Mouse (Mus musculus) embryonic facial prominence, embryonic 14.5 days (tissue): ENCODE data around the gene Tatdn3. TPM values are rescaled to one million over a fixed set of nuclear protein-coding genes. Genes with fewer than 3 reads are reported as not detected.

Source experiments
- ATAC-seq: fragments of 200-750 bp; cut with Nextera tagmentation; 2 replicates; pipeline ENCODE4 v1.8.0; 2017; ENCODE audit warnings: low read depth, moderate number of reproducible peaks, moderate TSS enrichment
- DNase-seq: peaks from one replicate; pipeline ENCODE4 v3.0.0-alpha.2; 2015; ENCODE audit warnings: low spot score
- H3K27ac ChIP-seq: fragments of 300-500 bp; sonication (generic); replicated peaks from 2 replicates; pipeline ENCODE4 v1.5.1; 2014; ENCODE audit warnings: low read depth, mild to moderate bottlenecking, low read length, moderate library complexity
- H3K27me3 ChIP-seq: fragments of 300-500 bp; sonication (generic); replicated peaks from 2 replicates; pipeline ENCODE4 v1.6.1; 2014; ENCODE audit warnings: low read length; ENCODE audit not compliant: control insufficient read depth, insufficient read depth
- H3K36me3 ChIP-seq: fragments of 300-500 bp; sonication (generic); 2 replicates; pipeline ENCODE4 v1.6.1; 2014; ENCODE audit warnings: low read length, mixed read lengths; ENCODE audit not compliant: control insufficient read depth, insufficient read depth
- H3K4me1 ChIP-seq: fragments of 300-500 bp; sonication (generic); 2 replicates; pipeline ENCODE4 v1.6.1; 2014; ENCODE audit warnings: antibody characterized with exemption, low read length; ENCODE audit not compliant: control insufficient read depth, insufficient read depth
- H3K4me2 ChIP-seq: fragments of 300-500 bp; sonication (generic); 2 replicates; pipeline ENCODE4 v1.6.1; 2014; ENCODE audit warnings: low read depth, mild to moderate bottlenecking, low read length, moderate library complexity, mixed read lengths
- H3K4me3 ChIP-seq: fragments of 300-500 bp; sonication (generic); 2 replicates; pipeline ENCODE4 v1.5.1; 2014; ENCODE audit warnings: low read depth, mild to moderate bottlenecking, low read length
- H3K9ac ChIP-seq: fragments of 300-500 bp; sonication (generic); 2 replicates; pipeline ENCODE4 v1.6.1; 2014; ENCODE audit warnings: low read depth, mild to moderate bottlenecking, low read length, moderate library complexity, mixed read lengths
- H3K9me3 ChIP-seq: fragments of 300-500 bp; sonication (generic); 2 replicates; pipeline ENCODE4 v1.6.1; 2016; ENCODE audit warnings: low read length; ENCODE audit not compliant: control insufficient read depth
- WGBS: fragments of 180-500 bp; shearing (Covaris S2); extraction: QIAGEN DNeasy Blood & Tissue Kit; methylation state at CpG from one replicate; pipeline ENCODE4 v1.1.7; 2014; 5-methylcytosine and 5-hydroxymethylcytosine counted together
- polyA plus RNA-seq: library from polyadenylated mRNA; unstranded; fragments of >200 nt; fragmentation: Nextera tagmentation; extraction: Ambion mirVana; gene quantifications from 2 replicates; pipeline ENCODE4 v1.2.1, GENCODE M21; 2014

Gene Tatdn3
- polyA plus RNA-seq, 1 experiment from 2014 or later: 12.9 TPM

DNA sequence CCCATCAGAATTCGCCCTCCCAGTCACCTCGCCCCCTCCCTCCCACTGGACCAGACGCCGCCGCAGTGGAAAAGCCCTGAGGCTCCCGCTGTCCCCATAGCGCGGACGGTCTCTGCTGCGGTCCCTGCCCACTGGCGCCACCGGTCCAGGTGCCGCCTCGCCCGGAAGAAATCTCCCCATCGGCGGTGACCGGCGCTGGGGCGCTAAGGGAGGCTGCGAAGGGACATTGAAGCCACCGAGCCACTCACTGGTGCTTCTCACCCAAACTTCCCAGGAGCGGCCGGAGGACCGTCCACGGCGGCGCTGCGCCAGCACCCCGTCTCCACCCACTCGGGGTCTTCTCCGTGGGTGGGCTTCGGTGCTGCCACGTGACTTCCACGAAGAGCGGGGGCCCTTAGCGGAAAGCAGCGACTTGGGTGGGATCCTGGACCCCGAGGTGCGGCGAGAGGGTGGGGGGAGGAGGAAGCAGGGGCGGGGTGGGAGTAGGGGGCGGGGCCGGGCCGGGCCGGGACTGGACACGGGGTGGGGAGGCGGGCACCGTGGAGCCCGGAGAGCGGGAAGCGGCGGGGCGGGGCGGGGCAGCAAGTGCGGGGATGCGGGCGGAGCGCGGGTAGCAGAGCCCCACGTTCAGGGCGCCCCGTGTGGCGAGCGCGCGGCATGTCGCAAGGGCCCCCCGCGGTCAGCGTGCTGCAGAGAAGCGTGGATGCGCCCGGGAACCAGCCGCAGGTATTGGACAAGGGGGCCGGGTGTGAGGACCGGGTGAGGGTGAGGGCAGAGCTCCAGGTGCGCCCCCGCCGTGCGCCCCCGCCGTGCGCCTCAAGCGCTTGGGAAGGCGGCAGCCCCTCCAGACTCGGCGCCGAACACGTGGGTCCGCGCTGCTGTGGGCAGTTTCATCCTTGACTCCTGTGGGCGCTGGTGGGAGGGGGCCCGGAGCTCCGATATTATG, 35.3 kb upstream of the Tatdn3 start, which contains the start of gene Batf3:
TSS of gene Batf3 (plus strand) at position 46 of the 946 bp plus-strand sequence.
- Histone ChIP-seq H3K27ac (no peak within 1 kb of the TSS), H3K4me2 (peak within 1 kb of the TSS; percentile 97), H3K9ac (peak within 1 kb of the TSS; percentile 68), H3K27me3 (0 out of 2 replicates have a peak, but pooled peaks cover 10% of the 10 kb centered on the region), H3K9me3 (no peaks in the 10 kb centered on the region), H3K4me1 (peaks cover 14% of the 10 kb centered on the region; the same call in 1 of the 2 replicates), H3K4me3 (peak within 1 kb of the TSS; percentile 61), H3K36me3 (no peaks in the 10 kb centered on the region)
- peak; percentile 54 for DNase-seq
- ATAC-seq: peak; percentile 81
- WGBS: 0% methylated on average over 41 of the region's 95 CpGs

DNA sequence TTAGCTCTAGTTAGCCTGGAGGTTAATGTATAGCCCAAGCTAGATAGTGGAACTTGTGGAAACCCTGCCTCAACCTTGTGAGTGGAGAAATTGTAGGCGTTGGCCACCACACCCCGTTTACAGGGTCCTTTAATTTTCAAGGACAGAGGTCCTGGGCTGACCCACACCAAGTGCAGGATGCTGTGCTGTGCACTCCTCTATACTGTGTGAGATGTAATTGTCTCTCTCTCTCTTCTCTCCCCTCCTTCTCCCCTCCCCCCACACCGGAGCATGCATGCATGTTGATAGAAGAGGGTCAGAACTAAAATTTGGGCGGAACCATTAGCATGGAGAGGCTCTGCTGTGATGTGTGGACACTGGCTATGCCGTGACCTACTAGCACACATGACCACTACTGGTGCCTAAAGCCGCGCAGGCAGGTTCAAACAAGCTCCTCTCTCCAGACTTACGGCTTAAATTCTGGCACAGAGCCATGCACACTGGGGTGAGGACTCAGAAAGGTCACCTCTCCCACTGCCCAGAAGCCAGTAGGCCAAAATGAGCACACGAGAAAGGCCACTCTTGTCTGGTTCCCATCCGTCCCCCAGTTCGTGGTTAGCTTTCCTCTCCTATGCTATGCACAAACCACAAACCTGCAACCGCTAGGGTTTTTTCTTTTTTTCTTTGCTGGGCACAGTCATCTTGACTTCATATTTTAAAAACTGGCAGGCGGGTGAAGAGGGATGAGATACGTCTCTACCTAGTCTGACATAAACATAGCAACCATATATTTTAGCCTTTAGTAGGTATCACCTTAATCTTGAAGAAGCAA, 34.3 kb upstream of the Tatdn3 start:
- 40% methylated on average over 14 of the region's 14 CpGs for WGBS
- Histone ChIP-seq H3K9ac (no peak overlapping the region; the same call in 1 of the 2 replicates), H3K36me3 (no peaks in the 10 kb centered on the region), H3K4me3 (peak overlapping the region; percentile 61), H3K4me2 (peak overlapping the region; percentile 97), H3K4me1 (peaks cover 14% of the 10 kb centered on the region; the same call in 1 of the 2 replicates), H3K27ac (no peak overlapping the region), H3K9me3 (no peaks in the 10 kb centered on the region), H3K27me3 (0 out of 2 replicates have a peak, but pooled peaks cover 10% of the 10 kb centered on the region)
- DNase-seq (peak; percentile 17), ATAC-seq (0 out of 2 replicates have a peak, but pooled peaks have one; percentile 17)

- no peak overlapping the region for H3K4me2 ChIP-seq
- ATAC-seq: no peak
- 0 out of 2 replicates have a peak, but pooled peaks cover 10% of the 10 kb centered on the region for H3K27me3 ChIP-seq
- H3K9ac ChIP-seq: no peak overlapping the region
- H3K4me1 ChIP-seq: peaks cover 14% of the 10 kb centered on the region; the same call in 1 of the 2 replicates
- H3K9me3 ChIP-seq: no peaks in the 10 kb centered on the region
- H3K36me3 ChIP-seq: no peaks in the 10 kb centered on the region
- 74% methylated on average over 9 of the region's 9 CpGs for WGBS
- DNase-seq: no peak
- no peak overlapping the region for H3K27ac ChIP-seq
- H3K4me3 ChIP-seq: no peak overlapping the region
Observed at GRCm38 (mm10) chr1:191095019-191095418, 32.3 kb upstream of the Tatdn3 start.

- H3K9me3 ChIP-seq: no peaks in the 10 kb centered on the region
- ATAC-seq: no peak
- H3K36me3 ChIP-seq: no peaks in the 10 kb centered on the region
- H3K4me2 ChIP-seq: no peak overlapping the region
- H3K27ac ChIP-seq: no peak overlapping the region
- H3K9ac ChIP-seq: no peak overlapping the region
- no peak overlapping the region for H3K4me3 ChIP-seq
- H3K27me3 ChIP-seq: 0 out of 2 replicates have a peak, but pooled peaks cover under 1% of the 10 kb centered on the region
- WGBS: 68% methylated on average over 5 of the region's 5 CpGs
- DNase-seq: no peak
- H3K4me1 ChIP-seq: peaks cover 7% of the 10 kb centered on the region; the same call in 1 of the 2 replicates
Observed at GRCm38 (mm10) chr1:191093578-191093977, 30.8 kb upstream of the Tatdn3 start.

DNA sequence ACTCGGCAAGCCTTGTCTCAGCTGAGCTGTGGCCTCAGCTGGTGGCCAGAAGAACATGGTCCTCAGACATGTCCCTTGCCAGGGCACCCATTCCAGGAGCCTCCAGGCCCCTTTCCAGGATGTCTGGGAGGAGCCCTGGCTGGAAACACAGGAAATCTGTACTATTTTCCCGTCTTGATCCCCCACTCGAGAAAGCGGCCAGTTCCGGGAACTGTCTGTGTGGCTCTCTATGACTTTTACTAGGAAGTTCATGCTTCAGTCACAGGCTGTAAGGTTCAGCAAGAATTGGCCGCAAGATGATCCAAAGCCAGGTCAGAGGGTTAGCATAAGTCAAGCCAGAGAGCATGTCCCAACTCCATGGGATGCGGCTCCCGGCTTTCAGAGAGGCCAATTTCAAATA, 29.3 kb upstream of the Tatdn3 start:
- Histone ChIP-seq H3K4me2 (no peak overlapping the region), H3K4me1 (0 out of 2 replicates have a peak, but pooled peaks cover under 1% of the 10 kb centered on the region), H3K9me3 (no peaks in the 10 kb centered on the region), H3K27me3 (no peaks in the 10 kb centered on the region), H3K27ac (no peak overlapping the region), H3K9ac (no peak overlapping the region), H3K36me3 (no peaks in the 10 kb centered on the region), H3K4me3 (no peak overlapping the region)
- 75% methylated on average over 8 of the region's 8 CpGs for WGBS
- ATAC-seq: no peak
- no peak for DNase-seq

DNA sequence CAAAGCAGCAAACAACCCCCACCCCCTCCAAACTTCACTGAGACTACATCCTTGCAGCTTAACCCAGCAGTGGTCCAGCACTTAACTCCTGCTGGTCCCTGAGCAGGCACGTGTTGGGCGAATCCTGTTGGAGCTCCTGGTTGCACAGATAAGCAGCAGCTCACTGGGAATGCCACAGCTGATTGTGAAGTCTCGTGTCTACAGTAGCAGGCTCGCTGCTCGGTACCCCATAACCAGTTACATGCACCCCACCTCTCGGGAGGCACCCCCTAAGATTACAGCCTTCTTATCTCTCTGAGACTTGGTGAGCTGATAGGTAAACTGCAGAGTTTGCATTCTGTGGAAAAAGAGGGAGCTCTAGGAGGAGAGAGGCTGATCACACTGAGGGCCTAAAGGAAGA, 26.6 kb upstream of the Tatdn3 start:
- no peaks in the 10 kb centered on the region for H3K36me3 ChIP-seq
- no peaks in the 10 kb centered on the region for H3K27me3 ChIP-seq
- H3K27ac ChIP-seq: no peak overlapping the region
- 77% methylated on average over 6 of the region's 6 CpGs for WGBS
- H3K9ac ChIP-seq: no peak overlapping the region
- no peaks in the 10 kb centered on the region for H3K9me3 ChIP-seq
- H3K4me1 ChIP-seq: no peaks in the 10 kb centered on the region
- no peak for DNase-seq
- no peak for ATAC-seq
- no peak overlapping the region for H3K4me2 ChIP-seq
- no peak overlapping the region for H3K4me3 ChIP-seq

- Histone ChIP-seq H3K27me3 (no peaks in the 10 kb centered on the region), H3K4me1 (no peaks in the 10 kb centered on the region), H3K9me3 (no peaks in the 10 kb centered on the region), H3K4me2 (no peak overlapping the region), H3K27ac (no peak overlapping the region), H3K9ac (no peak overlapping the region), H3K36me3 (peaks cover 5% of the 10 kb centered on the region; the same call in 1 of the 2 replicates), H3K4me3 (no peak overlapping the region)
- DNase-seq (no peak), ATAC-seq (no peak)
- 81% methylated on average over 5 of the region's 5 CpGs for WGBS
Observed at GRCm38 (mm10) chr1:191087955-191088354, 25.2 kb upstream of the Tatdn3 start.

DNA sequence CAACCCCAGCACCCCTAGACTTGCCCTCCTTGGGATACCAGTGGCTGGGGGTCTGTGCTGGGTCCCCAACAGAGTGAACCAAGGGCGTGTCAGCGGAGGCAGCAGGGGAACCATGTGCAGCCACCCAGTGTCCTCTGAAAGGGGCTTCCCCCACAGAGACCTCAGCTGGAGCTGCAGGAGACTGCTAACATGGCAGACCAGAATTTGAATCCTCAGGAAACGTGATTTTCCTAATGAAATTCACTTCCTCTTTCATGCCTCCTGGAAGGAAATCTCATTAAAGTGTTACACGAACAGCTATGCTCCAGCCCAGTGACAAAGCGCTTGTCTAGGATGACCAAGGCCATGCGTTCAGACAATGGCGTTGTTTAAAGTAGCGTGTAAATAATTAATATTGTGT, 24.2 kb upstream of the Tatdn3 start:
- Histone ChIP-seq H3K9me3 (no peaks in the 10 kb centered on the region), H3K27ac (no peak overlapping the region), H3K9ac (no peak overlapping the region), H3K27me3 (no peaks in the 10 kb centered on the region), H3K4me3 (no peak overlapping the region), H3K4me1 (no peaks in the 10 kb centered on the region), H3K36me3 (peaks cover 15% of the 10 kb centered on the region), H3K4me2 (no peak overlapping the region)
- ATAC-seq (no peak), DNase-seq (no peak)
- whole genome bisulfite sequencing: 81% methylated on average over 8 of the region's 8 CpGs
